Mouse (Mus musculus) ES-E14 (cell line): ENCODE measurements around the gene Elane. TPM values are rescaled to one million over a fixed set of nuclear protein-coding genes. Genes with fewer than 3 reads are reported as not detected.

Experiments used
- DNase-seq: peaks from one replicate; pipeline ENCODE4 v3.0.0-alpha.2; 2013; ENCODE audit warnings: low read depth, low spot score
- H3K27ac ChIP-seq: 2 replicates; pipeline ENCODE4 v1.5.1; 2012; ENCODE audit warnings: low read depth, mild to moderate bottlenecking, low read length, moderate library complexity, mixed read lengths; ENCODE audit not compliant: poor library complexity, insufficient read depth, severe bottlenecking
- H3K36me3 ChIP-seq: 2 replicates; pipeline ENCODE4 v1.6.1; 2012; ENCODE audit warnings: mild to moderate bottlenecking, low read length, moderate library complexity, mixed read lengths; ENCODE audit not compliant: control insufficient read depth, poor library complexity, insufficient read depth, severe bottlenecking
- H3K4me1 ChIP-seq, 2 experiments: fragments of 150-350 bp in 1 of 2; sonication (generic) in 1 of 2; 2 replicates each; pipeline ENCODE4 v1.6.1; 2012; ENCODE audit warnings: low read length in 2 of 2, mild to moderate bottlenecking in 1 of 2, mixed read lengths in 1 of 2; ENCODE audit not compliant: control insufficient read depth in 2 of 2, insufficient read depth in 2 of 2, poor library complexity in 1 of 2
- H3K4me3 ChIP-seq, 2 experiments: fragments of 150-350 bp in 1 of 2; sonication (generic) in 1 of 2; 2 replicates each; pipeline ENCODE4 v1.5.1; 2012; ENCODE audit warnings: low read length in 2 of 2, low read depth in 1 of 2, mild to moderate bottlenecking in 1 of 2, mixed read lengths in 1 of 2; ENCODE audit not compliant: insufficient read depth in 1 of 2, poor library complexity in 1 of 2, severe bottlenecking in 1 of 2
- H3K9ac ChIP-seq: 2 replicates; pipeline ENCODE4 v1.6.1; 2012; ENCODE audit warnings: low read depth, mild to moderate bottlenecking, low read length, mixed read lengths; ENCODE audit not compliant: poor library complexity, insufficient read depth, severe bottlenecking
- H3K9me3 ChIP-seq: fragments of 150-350 bp; sonication (generic); 2 replicates; pipeline ENCODE4 v1.6.1; 2012; ENCODE audit warnings: low read depth, mild to moderate bottlenecking, low read length; ENCODE audit not compliant: control insufficient read depth, insufficient read depth
- CHD2 ChIP-seq: IDR thresholded peaks from 2 replicates; pipeline ENCODE4 v1.6.1; 2014; ENCODE audit warnings: mild to moderate bottlenecking, low read depth, low read length, inconsistent platforms
- HCFC1 ChIP-seq: IDR thresholded peaks from 2 replicates; pipeline ENCODE4 v1.6.1; 2012; ENCODE audit warnings: low read length, inconsistent platforms, borderline replicate concordance; ENCODE audit not compliant: insufficient read depth
- MAFK ChIP-seq: IDR thresholded peaks from 2 replicates; pipeline ENCODE4 v1.6.1; 2014; ENCODE audit warnings: mild to moderate bottlenecking, low read depth, low read length, inconsistent platforms; ENCODE audit not compliant: insufficient read depth
- ZC3H11A ChIP-seq: IDR thresholded peaks from 2 replicates; pipeline ENCODE4 v1.6.1; 2012; ENCODE audit warnings: low read depth, mild to moderate bottlenecking, inconsistent platforms, low read length, borderline replicate concordance
- ZNF384 ChIP-seq: IDR thresholded peaks from 2 replicates; pipeline ENCODE4 v1.6.1; 2012; ENCODE audit warnings: low read depth, low read length, inconsistent platforms
- in situ Hi-C, 2 experiments: fragments of 600-800 bp; cut with MboI; formaldehyde crosslinking; loops; one replicate each; pipeline ENCODE4 v1.15.1; 2025; ENCODE audit warnings: low sequenced_read_pairs in 2 of 2, inconsistent platforms in 1 of 2; ENCODE audit not compliant: unreplicated experiment in 2 of 2
- total RNA-seq: library from RNA; depleted of rRNA; stranded (reverse); fragments of 300-350 nt; gene quantifications from 2 replicates; pipeline ENCODE4 v1.2.3, GENCODE M21; 2012

Elane gene
- total RNA-seq, 1 experiment, result not detected

DNA sequence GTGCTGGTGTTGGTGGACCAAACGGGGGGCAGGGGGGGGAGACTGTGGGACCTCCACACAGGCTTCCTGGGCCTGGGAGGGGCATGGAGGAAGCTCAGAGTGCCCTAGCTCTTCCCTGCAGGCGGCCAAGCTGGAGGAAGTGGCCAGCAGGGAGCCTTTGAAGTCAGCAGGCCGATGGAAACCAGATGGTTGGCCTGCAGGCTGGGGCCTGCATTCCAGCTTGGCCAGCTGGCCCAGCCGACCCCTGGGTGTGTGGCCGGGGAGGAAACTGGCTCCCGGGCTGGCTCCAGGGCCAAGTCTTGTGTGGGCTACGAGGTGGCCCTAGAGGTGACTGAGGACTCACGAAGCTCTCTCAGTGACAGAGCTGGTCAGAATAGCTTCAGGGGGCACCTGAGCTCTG lies 46.7 kb downstream of the Elane start:
- H3K4me3 ChIP-seq, result no peak overlapping the region
- peaks cover 0 to 6% of the 10 kb centered on the region in 2 experiments; a peak in 1 of 4 replicates for H3K4me1 ChIP-seq
- TF ChIP-seq MAFK (no peak), HCFC1 (no peak), CHD2 (no peak), ZNF384 (no peak), ZC3H11A (no peak)
- H3K36me3 ChIP-seq, result no peaks in the 10 kb centered on the region
- H3K27ac ChIP-seq, result no peak overlapping the region
- H3K9ac ChIP-seq, result no peak overlapping the region
- in situ Hi-C loops, result no loop called here
- DNase-seq, result no peak
- H3K9me3 ChIP-seq, result no peaks in the 10 kb centered on the region

DNA sequence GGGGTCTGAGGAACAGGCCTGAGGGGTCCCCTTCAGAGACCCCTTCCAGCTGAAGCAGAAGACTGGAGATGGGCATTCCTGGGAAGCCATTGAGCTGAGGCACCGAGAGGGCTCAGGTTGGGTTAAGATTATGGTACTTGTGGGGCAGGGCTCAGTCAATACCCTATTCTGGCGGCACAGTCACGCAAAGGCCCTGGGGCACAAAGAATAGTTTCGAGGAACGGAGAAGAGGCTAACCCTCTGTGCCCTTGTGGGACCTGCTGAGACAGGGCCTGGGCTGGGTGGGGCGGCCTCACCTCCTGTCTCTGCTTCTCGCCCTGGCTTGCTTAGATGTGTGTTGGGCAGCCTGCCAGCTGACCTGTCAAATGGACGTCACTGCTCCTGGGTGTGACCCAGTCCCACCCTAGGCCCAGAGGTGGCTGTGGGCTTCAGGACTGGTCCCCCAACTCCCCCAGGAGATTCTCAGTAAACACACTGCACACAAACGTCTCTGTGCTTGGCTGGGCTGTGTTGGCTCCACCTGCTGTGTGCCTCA lies 47.2 kb downstream of the Elane start:
- Histone ChIP-seq H3K27ac (no peak overlapping the region), H3K9ac (no peak overlapping the region), H3K36me3 (no peaks in the 10 kb centered on the region)

DNA sequence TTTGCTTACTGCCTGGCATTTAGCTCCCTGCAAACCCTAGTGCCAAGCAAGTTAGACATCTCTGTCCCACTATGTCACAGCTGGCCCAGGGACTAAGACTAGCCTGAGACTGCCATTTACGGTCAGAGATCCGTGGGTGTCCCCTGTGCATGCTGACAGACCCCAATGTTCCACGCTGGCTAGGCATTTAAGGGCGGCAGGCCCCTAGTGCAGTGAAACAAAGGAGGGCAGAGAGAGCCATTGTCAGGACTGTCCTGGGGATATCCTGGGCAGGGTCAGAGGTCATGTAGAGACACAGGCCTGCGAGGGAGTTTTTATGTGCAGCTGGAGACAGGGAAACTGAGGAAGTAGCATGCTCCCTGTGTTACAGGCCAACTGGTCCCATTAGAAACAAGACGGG lies 47.8 kb downstream of the Elane start:
- Histone ChIP-seq H3K4me1 (peaks cover 0 to 4% of the 10 kb centered on the region in 2 experiments; a peak in 1 of 4 replicates), H3K36me3 (no peaks in the 10 kb centered on the region), H3K27ac (no peak overlapping the region), H3K9me3 (no peaks in the 10 kb centered on the region), H3K9ac (no peak overlapping the region), H3K4me3 (no peak overlapping the region)
- TF ChIP-seq ZNF384 (no peak), MAFK (no peak), ZC3H11A (no peak), CHD2 (no peak), HCFC1 (no peak)
- in situ Hi-C loops, result no loop called here
- DNase-seq, result no peak

More for the DNA sequence above, 47.2 kb downstream of the Elane start:
- DNase-seq, result no peak
- H3K4me3 ChIP-seq, result no peak overlapping the region
- in situ Hi-C loops, result no loop called here
- H3K9me3 ChIP-seq, result no peaks in the 10 kb centered on the region
- TF ChIP-seq ZNF384 (no peak), CHD2 (no peak), ZC3H11A (no peak), HCFC1 (no peak), MAFK (no peak)
- H3K4me1 ChIP-seq, result peaks cover 0 to 6% of the 10 kb centered on the region in 2 experiments; a peak in 1 of 4 replicates

DNA sequence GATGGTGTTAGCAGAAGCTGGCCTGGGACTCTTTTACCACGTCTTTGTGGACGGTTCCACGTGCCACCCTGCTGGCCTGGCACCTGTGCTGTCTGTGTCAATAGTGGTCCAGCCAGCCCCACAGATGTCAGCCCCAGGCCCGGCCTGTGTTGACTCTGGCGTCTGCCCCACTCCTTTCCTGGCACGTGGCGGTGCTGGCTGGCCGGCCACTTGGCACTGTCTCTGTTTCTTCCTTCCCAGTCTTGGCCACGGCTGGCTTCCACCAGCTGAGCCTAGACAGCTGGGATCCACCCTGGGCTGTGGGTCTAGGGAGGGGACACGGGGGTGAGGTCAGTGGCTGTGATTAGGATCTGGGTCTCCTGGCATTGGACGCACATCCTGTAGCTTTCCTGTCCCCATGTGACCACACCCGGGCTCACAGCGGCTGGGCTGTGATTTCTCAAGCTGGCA lies 48.2 kb downstream of the Elane start:
- Histone ChIP-seq H3K36me3 (no peaks in the 10 kb centered on the region), H3K9me3 (no peaks in the 10 kb centered on the region), H3K27ac (no peak overlapping the region), H3K9ac (no peak overlapping the region), H3K4me3 (no peak overlapping the region), H3K4me1 (peaks cover 0 to 1% of the 10 kb centered on the region in 2 experiments; a peak in 1 of 4 replicates)
- in situ Hi-C loops, result no loop called here
- no peak for DNase-seq
- no peak for TF ChIP-seq HCFC1
- TF ChIP-seq CHD2, result no peak
- no peak for TF ChIP-seq MAFK
- TF ChIP-seq ZC3H11A, result no peak
- TF ChIP-seq ZNF384, result no peak
